Comparison of ENCODE assay signal across 15 mouse cellular contexts in the genomic region with DNA sequence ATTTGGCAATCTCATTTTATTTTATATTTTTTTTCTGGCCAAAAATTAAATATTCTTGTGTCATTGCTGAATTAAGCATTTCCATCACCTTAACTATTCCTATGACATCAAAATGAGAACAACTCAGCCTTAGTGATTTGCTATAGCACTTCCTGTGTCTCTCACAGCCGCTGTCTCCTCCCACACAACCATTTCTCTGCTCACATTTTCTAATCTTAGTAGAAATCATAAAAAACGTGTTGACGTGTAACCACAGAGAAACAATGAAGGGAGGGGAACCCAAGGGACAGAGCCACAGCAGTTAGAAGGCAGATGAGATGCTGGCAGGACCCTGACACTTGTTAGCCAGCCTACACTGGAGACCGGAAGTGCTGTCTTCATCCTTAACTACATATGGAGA.
DNase-seq lines count a peak whose midpoint lies in the region.
"Had no signal": no experiment of that assay in that cellular context is flagged by ENCODE, and none has a peak within 500 bp of the region (broad histone marks: within the 10 kb centered on the region; RNA-seq: fewer than 3 reads in every experiment).

No protein-coding gene starts in this region.

- peak; percentile 3 to 16 for DNase-seq in right cerebral cortex, adult 2 months (ENCODE audit: low spot score in 2 of 2)
- DNase-seq in right cerebral cortex, postnatal 4 days: no peak
- DNase-seq in T-cell, adult 2 months (ENCODE audit: low spot score): peak; percentile 25
- DNase-seq in naive thymus-derived CD4-positive, alpha-beta T cell, adult 2 months (ENCODE audit: low read depth): peak; percentile 60
- no peak for DNase-seq in spleen, postnatal 4 days (ENCODE audit: low spot score in 2 of 2)
- DNase-seq in cerebellum, adult 18-20 months: no peak
- no peak for DNase-seq in adrenal gland, adult (ENCODE audit: inconsistent age in 2 of 2, low spot score in 1 of 2)
- DNase-seq: adrenal gland, adult 8-10 months; cerebellum, adult 8-10 months; cerebellum, postnatal 36 days; gastrocnemius, adult 2 months; heart, postnatal 36 days; kidney, adult 2 months; layer of hippocampus, adult 9-11 months; right cerebral cortex, postnatal 14 days had no signal

Comparison
In these comparisons a context has a peak if more than half of its experiments do, and no peak if none do; other contexts are left out.
1. DNase-seq: peak in right cerebral cortex, adult 2 months (2 of 2), T-cell, adult 2 months (single experiment) and naive thymus-derived CD4-positive, alpha-beta T cell, adult 2 months (single experiment); none in right cerebral cortex, postnatal 4 days (single experiment), spleen, postnatal 4 days (0 of 2), cerebellum, adult 18-20 months (0 of 2) and adrenal gland, adult (0 of 2).